In the genomic region with DNA sequence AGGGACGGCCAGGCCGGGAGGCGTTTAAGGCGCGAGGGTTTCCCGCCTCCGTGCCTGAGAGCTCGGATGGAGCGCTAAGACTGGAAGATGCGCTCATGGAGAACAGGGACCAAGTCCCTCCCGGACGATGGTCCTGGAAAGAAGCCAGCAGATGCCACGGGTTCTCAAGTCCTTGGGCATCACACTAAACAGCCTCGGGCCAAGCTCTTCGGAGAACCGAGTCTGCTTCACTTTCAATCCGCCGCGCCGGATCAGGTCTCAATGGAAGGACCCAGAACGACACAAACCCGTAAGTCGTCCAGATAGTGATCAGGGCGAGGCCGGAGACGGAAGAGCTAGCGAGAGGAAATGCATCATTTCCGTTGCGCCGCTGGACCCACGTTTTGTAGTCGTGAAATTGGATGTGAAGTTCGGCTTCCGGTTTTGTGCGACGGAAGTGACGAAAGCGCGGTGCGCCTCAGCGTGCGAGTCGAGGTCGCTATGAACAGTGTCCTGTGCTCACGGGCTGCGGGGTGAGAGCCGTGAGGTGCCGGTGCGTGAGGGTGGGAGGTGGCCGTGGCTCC, we compare ENCODE assay signal across 8 mouse cellular contexts. TPM values are rescaled to one million over a fixed set of nuclear protein-coding genes. Genes with fewer than 3 reads are reported as not detected.
DNase-seq lines count a peak whose midpoint lies in the region; ATAC-seq and TF ChIP-seq lines count a peak whose summit lies in the region.

A gene (plus strand): TSS at position 426 of the 563 bp plus-strand sequence.

- no peaks in the 10 kb centered on the region; a peak in 1 of 4 replicates for H3K4me1 ChIP-seq in ES-E14 (ENCODE audit: control insufficient read depth in 2 of 2, insufficient read depth in 2 of 2, low read length in 2 of 2, poor library complexity in 1 of 2)
- peaks cover 32% of the 10 kb centered on the region for H3K4me1 ChIP-seq in forebrain, embryonic 15.5 days
- peaks cover 5% of the 10 kb centered on the region for H3K4me1 ChIP-seq in lung, adult 2 months (ENCODE audit: control insufficient read depth, insufficient read depth, low read length)

- H3K27ac ChIP-seq in ES-E14 (ENCODE audit: insufficient read depth, low read depth, low read length, poor library complexity, severe bottlenecking): peak within 1 kb of the TSS; percentile 70
- H3K27ac ChIP-seq in forebrain, embryonic 15.5 days (replicated peaks): peak within 1 kb of the TSS; percentile 93

- 0 out of 2 replicates have a peak, but pooled peaks cover 2% of the 10 kb centered on the region for H3K36me3 ChIP-seq in ES-E14 (ENCODE audit: control insufficient read depth, insufficient read depth, low read length, poor library complexity, severe bottlenecking)
- H3K36me3 ChIP-seq in forebrain, embryonic 15.5 days: no peaks in the 10 kb centered on the region

- in situ Hi-C loops in ES-E14 (cut with MboI; ENCODE audit: low sequenced_read_pairs in 2 of 2, unreplicated experiment in 2 of 2): no loop called here

- no peak for TF ChIP-seq CTCF in lung, adult 2 months (IDR thresholded peaks at IDR 0.05; ENCODE audit: insufficient read depth, low read length)

- no peaks in the 10 kb centered on the region for H3K9me3 ChIP-seq in ES-E14 (ENCODE audit: control insufficient read depth, insufficient read depth, low read depth, low read length)
- H3K9me3 ChIP-seq in forebrain, embryonic 15.5 days: no peaks in the 10 kb centered on the region

- under 1% methylated on average over 50 of the region's 50 CpGs for WGBS in forebrain, embryonic 15.5 days
- under 1% methylated on average over 50 of the region's 50 CpGs for WGBS in lung, adult 2 months

- ATAC-seq in forebrain, embryonic 15.5 days (replicated peaks): peak; percentile 93
- peak; percentile 94 for ATAC-seq in neutrophil, adult 5-6 weeks (ENCODE audit: extremely low read depth, insufficient number of reproducible peaks, low FRiP score, poor library complexity, severe bottlenecking)

- H3K4me3 ChIP-seq in ES-E14 (ENCODE audit: insufficient read depth in 1 of 2, low read depth in 1 of 2, low read length in 2 of 2, poor library complexity in 1 of 2, severe bottlenecking in 1 of 2): peak within 1 kb of the TSS; percentile 81 to 86
- peak within 1 kb of the TSS; percentile 92 for H3K4me3 ChIP-seq in forebrain, embryonic 15.5 days
- H3K4me3 ChIP-seq in lung, adult 2 months (replicated peaks; ENCODE audit: extremely low read depth, low read depth, low read length): peak within 1 kb of the TSS; percentile 84

- H3K27me3 ChIP-seq in forebrain, embryonic 15.5 days: peaks cover 6% of the 10 kb centered on the region; the same call in 1 of the 2 replicates

- H3K9ac ChIP-seq in ES-E14 (ENCODE audit: insufficient read depth, low read depth, low read length, poor library complexity, severe bottlenecking): peak within 1 kb of the TSS; percentile 88
- peak within 1 kb of the TSS; percentile 77 for H3K9ac ChIP-seq in forebrain, embryonic 15.5 days (replicated peaks)

- H3K4me2 ChIP-seq in forebrain, embryonic 15.5 days (replicated peaks): peak within 1 kb of the TSS; percentile 99

- intact Hi-C loops in heart, postnatal 25 days (cut with DNase I): loop anchor here (1.0 to 5.0 kb wide), 5 partner anchors 47 to 297 kb away; a partner anchor contains a TSS

- TF ChIP-seq POLR2A in lung, adult 2 months (IDR thresholded peaks at IDR 0.05; ENCODE audit: borderline replicate concordance, extremely low read depth, low read depth, low read length): peak; percentile 95

- peak; percentile 97 for DNase-seq in ES-E14 (ENCODE audit: low read depth, low spot score)
- peak; percentile 97 for DNase-seq in cerebellum, adult 11-12 months
- peak; percentile 90 for DNase-seq in heart, postnatal 25 days (ENCODE audit: low spot score)
- peak; percentile 97 to 99 for DNase-seq in layer of hippocampus, adult 18-20 months (ENCODE audit: low spot score in 2 of 2)
- DNase-seq in lung, adult 2 months: peak; percentile 98
- DNase-seq in thymus, adult 18-20 months: peak; percentile 92 to 95

TF ChIP-seq in ES-E14, 5 proteins besides CTCF, POLR2A, EP300 and RAD21:
- TF ChIP-seq MAFK (IDR thresholded peaks at IDR 0.05; ENCODE audit: insufficient read depth, low read depth, low read length) (no peak), HCFC1 (IDR thresholded peaks at IDR 0.05; ENCODE audit: borderline replicate concordance, insufficient read depth, low read length) (peak; percentile 98)
TF ChIP-seq in ES-E14: peak in this region for 1.

RNA-seq across cellular contexts. Expression of the gene that starts here (rescaled TPM):
- 22.8 and 25.5 TPM in 2 replicates for total RNA-seq in ES-E14 (2012; rRNA removed)
- 35.7 and 37.8 TPM in 2 replicates for polyA plus RNA-seq in forebrain, embryonic 15.5 days (2015; fragmentation: Nextera tagmentation; extraction: Ambion mirVana)
- total RNA-seq in heart, postnatal 25 days (2021): 10 to 100 TPM; 22.1 to 23.2 TPM
- 10 to 100 TPM; 19.5 to 21.2 TPM for total RNA-seq in layer of hippocampus, adult 18-20 months (2021)
- 9.4 and 10.2 TPM in 2 replicates for polyA plus RNA-seq in lung, adult 2 months (2012; rRNA removed)
- total RNA-seq in neutrophil, adult 5-6 weeks (2017): 6.8 TPM in 2 replicates

Comparison
In these comparisons a context has a peak if more than half of its experiments do, and no peak if none do; other contexts are left out.
1. Peak in every context shown above with its lines: DNase-seq, ATAC-seq, H3K4me3 ChIP-seq and H3K27ac ChIP-seq.